Mouse (Mus musculus) cerebellum, adult (tissue): Measurements from ENCODE around the gene Skint6.

ENCODE experiments used
- ATAC-seq: cut with Nextera tagmentation; 2 replicates; pipeline ENCODE4 v1.9.2; 2017; ENCODE audit warnings: mild to moderate bottlenecking, moderate library complexity, mixed read lengths; ENCODE audit not compliant: insufficient number of reproducible peaks, low FRiP score, low TSS enrichment

Skint6 gene

DNA sequence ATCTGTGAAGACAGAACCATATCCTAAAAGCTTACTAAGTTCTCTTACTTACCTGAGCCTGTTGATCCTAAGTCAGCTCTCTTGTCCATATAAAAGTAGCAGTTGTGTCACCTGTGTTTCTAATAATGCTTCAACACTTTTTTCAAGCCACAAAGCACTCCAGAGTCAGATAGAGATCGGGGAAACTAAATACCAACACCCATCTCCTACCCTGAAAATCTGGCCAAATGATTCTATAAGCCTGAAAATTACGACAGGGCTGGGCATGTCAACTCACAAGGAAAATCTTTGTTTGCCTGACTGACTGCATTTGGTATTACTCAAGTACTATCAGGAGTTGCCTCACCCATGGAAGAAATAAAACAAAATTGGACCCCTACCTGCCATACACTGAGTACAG is at the start of gene Skint6:
TSS of gene Skint6 (minus strand) at position 101 of the 400 bp plus-strand sequence.
- ATAC-seq = no peak

GRCm38 (mm10) chr4:113320911-113321310 is 34.1 kb upstream of the Skint6 start:
- no peak for ATAC-seq

- ATAC-seq = no peak
Measured at GRCm38 (mm10) chr4:113301773-113302473, 15.2 kb upstream of the Skint6 start.

GRCm38 (mm10) chr4:113263363-113264060 is 23.3 kb downstream of the Skint6 start:
- no peak for ATAC-seq

DNA sequence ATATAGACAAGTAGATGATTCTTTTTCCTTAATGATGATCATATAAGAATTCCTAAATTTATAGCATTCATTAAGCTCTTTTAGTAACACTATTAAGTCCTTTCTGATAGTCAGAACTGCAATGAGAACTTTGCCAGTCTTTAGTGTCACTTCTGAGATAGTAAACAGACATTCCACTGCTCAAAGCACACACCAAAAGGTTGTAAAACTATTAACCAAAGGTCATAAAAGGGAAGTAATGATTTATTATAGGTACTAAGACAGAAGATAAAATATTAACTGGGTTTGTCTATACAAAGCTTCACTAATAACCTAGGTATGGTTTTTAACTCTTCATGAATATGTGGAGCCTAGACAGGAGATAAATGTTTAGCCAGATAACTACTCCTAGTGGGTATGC is 41.0 kb downstream of the Skint6 start:
- ATAC-seq = no peak

DNA sequence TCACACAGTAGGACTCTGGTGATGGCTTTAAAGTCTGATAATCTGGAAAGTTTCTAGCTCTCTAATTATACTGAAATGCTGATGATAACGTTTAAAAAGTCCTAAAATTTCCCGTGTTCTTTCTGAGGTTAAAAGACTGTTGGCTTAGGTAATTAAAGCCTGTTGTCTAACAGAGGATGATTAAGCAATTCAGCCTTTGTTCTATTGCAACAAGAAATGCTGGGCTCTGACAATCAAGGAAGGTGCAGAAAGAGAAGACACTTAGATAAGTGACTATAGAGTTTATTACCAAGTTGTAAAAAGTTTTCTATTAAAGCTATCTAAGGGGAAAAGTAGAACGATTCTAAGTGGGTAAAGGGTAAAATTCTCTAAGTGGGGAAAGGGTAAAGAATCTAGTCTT is 219.2 kb downstream of the Skint6 start:
- no peak for ATAC-seq

DNA sequence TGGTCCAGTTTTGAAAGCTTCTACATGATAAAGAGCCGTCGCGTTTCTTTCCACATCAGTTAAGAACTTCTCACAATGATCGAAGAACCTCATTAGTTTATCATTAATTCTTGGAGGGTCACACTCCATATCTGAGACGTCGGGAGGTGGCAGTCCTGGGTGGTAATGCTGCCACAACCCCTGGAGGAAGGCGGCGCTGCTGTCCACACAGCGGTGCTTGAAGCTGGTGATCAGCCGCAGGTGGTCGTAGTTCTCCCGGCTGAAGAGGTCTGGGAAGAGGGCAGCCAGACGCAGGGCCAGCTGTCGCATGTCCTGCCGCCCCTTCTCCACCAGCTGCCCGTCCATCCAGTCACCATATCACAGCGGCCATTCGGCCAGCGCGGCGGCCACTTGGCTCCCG is 307.6 kb downstream of the Skint6 start:
- peak; percentile 36; the same call in 1 of the 2 replicates for ATAC-seq

DNA sequence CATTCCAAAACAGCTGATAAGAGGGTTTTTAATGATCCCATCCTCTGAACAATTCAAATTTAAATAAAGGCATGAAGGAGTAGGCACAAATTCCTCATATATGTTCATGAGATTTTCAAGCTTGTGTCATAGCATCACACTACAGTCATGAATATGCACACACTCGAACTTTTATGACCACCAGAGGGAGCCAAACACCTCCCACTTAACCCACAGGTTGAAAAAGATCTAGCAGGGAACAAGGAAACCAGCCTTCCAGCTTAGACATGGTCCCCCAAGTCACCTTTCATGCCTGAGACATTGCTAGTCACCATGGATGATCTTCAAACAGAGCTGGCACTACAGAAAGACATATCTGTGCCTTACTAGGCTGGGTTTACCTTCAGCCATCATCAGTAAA is 496.1 kb downstream of the Skint6 start:
- no peak for ATAC-seq

GRCm38 (mm10) chr4:112774766-112775165 is 512.0 kb downstream of the Skint6 start, which contains the start of gene Skint10:
Gene Skint10, minus strand, starts transcription at chr4:112774866.
- no peak for ATAC-seq
